Mouse (Mus musculus): ENCODE data around the gene Gm26566. TPM values are rescaled to one million over a fixed set of nuclear protein-coding genes. Genes with fewer than 3 reads are reported as not detected.
"Not testable (repeated sequence)": the region's sequence is repeated elsewhere in the genome, so short reads cannot be mapped to it uniquely, and the experiment has no call there.

Gm26566 gene
- total RNA-seq, 2 experiments from 2014 or later: 0.98 TPM; not detected in 1

GRCm38 (mm10) chr4:88738480-88738879, 16.9 kb downstream of the Gm26566 start:
- peak; percentile 55 to 69 for DNase-seq (ENCODE audit: low spot score in 2 of 2)

GRCm38 (mm10) chr4:88739036-88739435, 17.4 kb downstream of the Gm26566 start:
- no peak for DNase-seq (ENCODE audit: low spot score in 2 of 2)

GRCm38 (mm10) chr4:88741426-88741825, 19.8 kb downstream of the Gm26566 start:
- no peak for DNase-seq (ENCODE audit: low spot score in 2 of 2)

- DNase-seq (ENCODE audit: low spot score in 2 of 2): no peak
Observed at GRCm38 (mm10) chr4:88742771-88743371, 21.3 kb downstream of the Gm26566 start.

- DNase-seq (ENCODE audit: low spot score in 2 of 2): no peak
Observed at GRCm38 (mm10) chr4:88744207-88744606, 22.6 kb downstream of the Gm26566 start.

GRCm38 (mm10) chr4:88749926-88750325, 28.3 kb downstream of the Gm26566 start:
- no peak for DNase-seq (ENCODE audit: low spot score in 2 of 2)

- DNase-seq (ENCODE audit: low spot score in 2 of 2): peak; percentile 68 to 69
Observed at GRCm38 (mm10) chr4:88754818-88755340, 33.3 kb downstream of the Gm26566 start, which contains the start of gene Gm13271. Gene Gm13271 (plus strand): TSS chr4:88754868.

- DNase-seq (ENCODE audit: low spot score in 2 of 2): peak in 1 of 2 experiments; percentile 10
Observed at GRCm38 (mm10) chr4:88756581-88757513, 35.2 kb downstream of the Gm26566 start.

GRCm38 (mm10) chr4:88757628-88758031, 36.0 kb downstream of the Gm26566 start:
- DNase-seq (ENCODE audit: low spot score in 2 of 2): peak; percentile 81 to 83

- not testable (repeated sequence) for DNase-seq (ENCODE audit: low spot score in 2 of 2)
Observed at GRCm38 (mm10) chr4:88758751-88759150, 37.1 kb downstream of the Gm26566 start.

- DNase-seq (ENCODE audit: low spot score in 2 of 2): peak; percentile 42 to 47
Observed at GRCm38 (mm10) chr4:88759610-88760268, 38.1 kb downstream of the Gm26566 start, which contains the start of gene Gm13283. Gene Gm13283 (plus strand): TSS chr4:88760119.

GRCm38 (mm10) chr4:88760431-88760830, 38.8 kb downstream of the Gm26566 start:
- DNase-seq (ENCODE audit: low spot score in 2 of 2): peak; percentile 30 to 67

GRCm38 (mm10) chr4:88761776-88762175, 40.2 kb downstream of the Gm26566 start:
- peak; percentile 78 to 85 for DNase-seq (ENCODE audit: low spot score in 2 of 2)

GRCm38 (mm10) chr4:88762341-88762740, 40.7 kb downstream of the Gm26566 start:
- peak in 1 of 2 experiments; percentile 20 for DNase-seq (ENCODE audit: low spot score in 2 of 2)

GRCm38 (mm10) chr4:88763384-88764018, 41.9 kb downstream of the Gm26566 start:
- DNase-seq (ENCODE audit: low spot score in 2 of 2): peak in 1 of 2 experiments; percentile 34

Other genes with a start within 250 kb of the Gm26566 start
- not detected for gene Ifnb1, start 199.0 kb upstream of the Gm26566 start, total RNA-seq (2021)
- not detected for gene Ifna15, start 163.6 kb upstream of the Gm26566 start, total RNA-seq (2021)
- gene Ifna14, start 150.0 kb upstream of the Gm26566 start, total RNA-seq (2021): not detected
- gene Ifna9, start 129.4 kb upstream of the Gm26566 start, total RNA-seq (2021): not detected
- not detected for gene Ifna12, start 118.4 kb upstream of the Gm26566 start, total RNA-seq (2021)
- not detected for gene C87499, start 87.4 kb upstream of the Gm26566 start, total RNA-seq (2021)
- not detected for gene Ifna13, start 77.3 kb upstream of the Gm26566 start, total RNA-seq (2021)
- not detected for gene Ifna16, start 44.9 kb upstream of the Gm26566 start, total RNA-seq (2021)
- gene Ifna2, start 37.9 kb upstream of the Gm26566 start, total RNA-seq (2021): not detected
- gene Ifnab, start 30.4 kb upstream of the Gm26566 start, total RNA-seq (2021): not detected
- gene Klhl9, start 660 bp downstream of the Gm26566 start, total RNA-seq (2021): 10 to 100 TPM; 81.9 to 94.2 TPM
- not detected for gene Gm13271, start 33.1 kb downstream of the Gm26566 start, total RNA-seq (2021)
- not detected for gene Gm13283, start 38.3 kb downstream of the Gm26566 start, total RNA-seq (2021)
- not detected for gene Gm13290, start 52.0 kb downstream of the Gm26566 start, total RNA-seq (2021)
- not detected for gene Gm13289, start 55.1 kb downstream of the Gm26566 start, total RNA-seq (2021)
- gene Gm13272, start 58.0 kb downstream of the Gm26566 start, total RNA-seq (2021): not detected
- gene Ifnz, start 60.3 kb downstream of the Gm26566 start, total RNA-seq (2021): not detected
- not detected for gene Gm13276, start 63.9 kb downstream of the Gm26566 start, total RNA-seq (2021)
- gene Gm13277, start 66.8 kb downstream of the Gm26566 start, total RNA-seq (2021): not detected
- gene Gm13278, start 69.7 kb downstream of the Gm26566 start, total RNA-seq (2021): not detected
- not detected for gene Gm13275, start 72.7 kb downstream of the Gm26566 start, total RNA-seq (2021)
- not detected for gene Gm13279, start 75.6 kb downstream of the Gm26566 start, total RNA-seq (2021)
- under 1 TPM; 0.37 to 0.54 TPM for gene Gm13285, start 77.9 kb downstream of the Gm26566 start, total RNA-seq (2021)
- not detected for gene Gm13287, start 81.4 kb downstream of the Gm26566 start, total RNA-seq (2021)
- not detected for gene Gm13288, start 83.7 kb downstream of the Gm26566 start, total RNA-seq (2021)
- gene Ifna7, start 94.4 kb downstream of the Gm26566 start, total RNA-seq (2021): not detected
- gene Ifna11, start 98.2 kb downstream of the Gm26566 start, total RNA-seq (2021): not detected
- not detected for gene Ifna6, start 105.6 kb downstream of the Gm26566 start, total RNA-seq (2021)
- gene Ifna5, start 113.7 kb downstream of the Gm26566 start, total RNA-seq (2021): not detected
- not detected for gene Ifna4, start 120.1 kb downstream of the Gm26566 start, total RNA-seq (2021)
- gene Ifna1, start 128.3 kb downstream of the Gm26566 start, total RNA-seq (2021): not detected
- gene Ifne, start 158.4 kb downstream of the Gm26566 start, total RNA-seq (2021): not detected